Comparison of ENCODE assay signal across 28 mouse cellular contexts in the genomic region with DNA sequence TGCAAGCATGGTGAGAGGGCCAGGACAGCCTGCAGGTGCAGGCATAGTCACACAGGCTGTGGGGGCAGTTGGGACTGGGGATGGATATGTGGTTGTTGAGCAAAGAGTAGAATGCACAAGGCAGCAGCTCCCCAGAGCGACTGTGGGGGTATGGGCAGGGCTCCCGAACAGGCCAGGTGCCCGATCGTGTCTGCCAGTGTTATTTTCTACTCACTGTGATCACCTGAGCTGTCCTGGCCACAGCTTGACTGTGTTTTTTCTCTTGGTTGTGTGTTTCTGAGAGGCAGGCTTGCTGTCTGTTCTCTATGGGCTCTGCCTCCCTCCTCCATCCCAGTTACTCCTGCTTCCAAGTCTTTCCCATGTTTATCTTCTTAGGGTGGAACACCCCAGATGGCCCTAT.
DNase-seq lines count a peak whose midpoint lies in the region; ATAC-seq and TF ChIP-seq lines count a peak whose summit lies in the region.
"Had no signal": no experiment of that assay in that cellular context is flagged by ENCODE, and none has a peak within 500 bp of the region (broad histone marks: within the 10 kb centered on the region; RNA-seq: fewer than 3 reads in every experiment).

No protein-coding gene starts in this region.

- H3K9ac ChIP-seq in liver, postnatal 0 days (replicated peaks): no peak overlapping the region
- no peak overlapping the region for H3K9ac ChIP-seq in liver, embryonic 12.5 days
- H3K9ac ChIP-seq: embryonic facial prominence, embryonic 12.5 days; embryonic facial prominence, embryonic 15.5 days; forebrain, postnatal 0 days; heart, embryonic 12.5 days; heart, embryonic 15.5 days; hindbrain, embryonic 13.5 days; intestine, embryonic 15.5 days had no signal

- no peak for TF ChIP-seq CTCF in liver, postnatal 0 days (IDR thresholded peaks at IDR 0.05; ENCODE audit: low read depth)

- peak; percentile 68 for DNase-seq in cerebellum, adult 11-12 months
- DNase-seq in cerebellum, adult 11 months: no peak
- peak; percentile 56 for DNase-seq in cerebellum, adult 8-10 months
- DNase-seq in cerebellum, postnatal 14 days: peak; percentile 15 to 43
- DNase-seq in liver, postnatal 0 days: no peak
- DNase-seq in embryonic facial prominence, embryonic 10.5 days (ENCODE audit: low spot score): no peak
- DNase-seq: adrenal gland, adult 2 months; adrenal gland, postnatal 14 days; forebrain, postnatal 0 days; gastrocnemius, adult 2 months; gastrocnemius, postnatal 14 days; heart, adult 18-20 months; heart, postnatal 10 days; heart, postnatal 36 days; kidney, adult 18-20 months; kidney, adult 9 months had no signal

- no peak for TF ChIP-seq EP300 in liver, postnatal 0 days (IDR thresholded peaks at IDR 0.05; ENCODE audit: low read depth)

- no peak for ATAC-seq in cerebellum, adult (ENCODE audit: insufficient number of reproducible peaks, low FRiP score, low TSS enrichment)
- ATAC-seq in liver, postnatal 0 days: no peak
- no peak for ATAC-seq in liver, embryonic 12.5 days
- ATAC-seq: forebrain, embryonic 14.5 days; forebrain, postnatal 0 days; hindbrain, embryonic 16.5 days; intestine, embryonic 15.5 days; Patski had no signal

- H3K27me3 ChIP-seq in liver, postnatal 0 days (ENCODE audit: insufficient read depth, low read length): no peaks in the 10 kb centered on the region
- no peaks in the 10 kb centered on the region for H3K27me3 ChIP-seq in embryonic facial prominence, embryonic 10.5 days (replicated peaks; ENCODE audit: low read depth, poor library complexity, severe bottlenecking)
- H3K27me3 ChIP-seq in liver, embryonic 12.5 days (replicated peaks): no peaks in the 10 kb centered on the region
- H3K27me3 ChIP-seq: embryonic facial prominence, embryonic 12.5 days; embryonic facial prominence, embryonic 15.5 days; heart, embryonic 12.5 days; heart, embryonic 15.5 days; hindbrain, embryonic 13.5 days; intestine, embryonic 15.5 days; Patski had no signal

- H3K9me3 ChIP-seq in liver, postnatal 0 days (ENCODE audit: low read length): no peaks in the 10 kb centered on the region
- H3K9me3 ChIP-seq in embryonic facial prominence, embryonic 10.5 days: no peaks in the 10 kb centered on the region
- no peaks in the 10 kb centered on the region for H3K9me3 ChIP-seq in liver, embryonic 12.5 days (replicated peaks)
- H3K9me3 ChIP-seq: embryonic facial prominence, embryonic 12.5 days; embryonic facial prominence, embryonic 15.5 days; heart, embryonic 15.5 days; hindbrain, embryonic 10.5 days; hindbrain, embryonic 13.5 days; intestine, embryonic 15.5 days had no signal

- no peak overlapping the region for H3K4me3 ChIP-seq in liver, postnatal 0 days (ENCODE audit: low read depth, low read length)
- H3K4me3 ChIP-seq in embryonic facial prominence, embryonic 10.5 days: no peak overlapping the region
- no peak overlapping the region for H3K4me3 ChIP-seq in liver, embryonic 12.5 days
- H3K4me3 ChIP-seq: embryonic facial prominence, embryonic 12.5 days; embryonic facial prominence, embryonic 15.5 days; gastrocnemius, adult 2 months; heart, embryonic 12.5 days; heart, embryonic 15.5 days; hindbrain, embryonic 10.5 days; hindbrain, embryonic 13.5 days; intestine, embryonic 15.5 days had no signal

- H3K36me3 ChIP-seq in liver, postnatal 0 days (replicated peaks; ENCODE audit: insufficient read depth, low read length): 0 out of 2 replicates have a peak, but pooled peaks cover 2% of the 10 kb centered on the region
- H3K36me3 ChIP-seq in embryonic facial prominence, embryonic 10.5 days (replicated peaks): peaks cover 65% of the 10 kb centered on the region
- H3K36me3 ChIP-seq in liver, embryonic 12.5 days: peaks cover 5% of the 10 kb centered on the region; the same call in 1 of the 2 replicates

- WGBS in liver, postnatal 0 days (ENCODE audit: insufficient replicate concordance): 80% methylated on average over 4 of the region's 4 CpGs
- WGBS in embryonic facial prominence, embryonic 10.5 days: 85% methylated on average over 4 of the region's 4 CpGs
- WGBS in liver, embryonic 12.5 days (ENCODE audit: insufficient replicate concordance): 92% methylated on average over 4 of the region's 4 CpGs

- no peaks in the 10 kb centered on the region for H3K4me1 ChIP-seq in liver, postnatal 0 days (ENCODE audit: insufficient read depth)
- H3K4me1 ChIP-seq in embryonic facial prominence, embryonic 10.5 days: peaks cover 6% of the 10 kb centered on the region
- no peaks in the 10 kb centered on the region for H3K4me1 ChIP-seq in liver, embryonic 12.5 days
- H3K4me1 ChIP-seq: embryonic facial prominence, embryonic 12.5 days; intestine, embryonic 15.5 days had no signal

- no peak overlapping the region for H3K4me2 ChIP-seq in liver, postnatal 0 days (ENCODE audit: low read depth, low read length)
- no peak overlapping the region for H3K4me2 ChIP-seq in liver, embryonic 12.5 days
- H3K4me2 ChIP-seq: embryonic facial prominence, embryonic 12.5 days; embryonic facial prominence, embryonic 15.5 days; heart, embryonic 12.5 days; heart, embryonic 15.5 days; hindbrain, embryonic 13.5 days; intestine, embryonic 15.5 days had no signal

- no peak overlapping the region for H3K27ac ChIP-seq in liver, postnatal 0 days (ENCODE audit: low read depth)
- no peak overlapping the region for H3K27ac ChIP-seq in embryonic facial prominence, embryonic 10.5 days (replicated peaks)
- no peak overlapping the region for H3K27ac ChIP-seq in liver, embryonic 12.5 days
- H3K27ac ChIP-seq: embryonic facial prominence, embryonic 12.5 days; embryonic facial prominence, embryonic 15.5 days; gastrocnemius, adult 2 months; heart, embryonic 15.5 days; hindbrain, embryonic 10.5 days; intestine, embryonic 15.5 days had no signal

Comparison
In these comparisons a context has a peak if more than half of its experiments do, and no peak if none do; other contexts are left out.
1. DNase-seq: peak in cerebellum, adult 11-12 months (single experiment), cerebellum, adult 8-10 months (single experiment) and cerebellum, postnatal 14 days (2 of 2); none in cerebellum, adult 11 months (single experiment), liver, postnatal 0 days (single experiment) and embryonic facial prominence, embryonic 10.5 days (single experiment).